Mouse (Mus musculus): Measurements from ENCODE around the gene Mapk12. TPM values are rescaled to one million over a fixed set of nuclear protein-coding genes. Genes with fewer than 3 reads are reported as not detected.

Mapk12 gene
- polyA plus RNA-seq, 1 experiment: 2.4 TPM

GRCm38 (mm10) chr15:89177121-89177520 is 36.6 kb upstream of the Mapk12 start:
- Histone ChIP-seq H3K36me3 (ENCODE audit: control insufficient read depth, insufficient read depth, low read length) (no peaks in the 10 kb centered on the region), H3K27ac (ENCODE audit: insufficient read depth, low read depth, low read length) (peak overlapping the region; percentile 98), H3K4me1 (ENCODE audit: control insufficient read depth, insufficient read depth, insufficient read length, low read length) (peaks cover 52% of the 10 kb centered on the region), H3K27me3 (ENCODE audit: control insufficient read depth, insufficient read depth, low read length) (no peaks in the 10 kb centered on the region), H3K4me3 (ENCODE audit: low read depth, low read length) (peak overlapping the region; percentile 15)
- TF ChIP-seq POLR2A (IDR thresholded peaks at IDR 0.05; ENCODE audit: low read depth, low read length): no peak
- TF ChIP-seq CTCF (IDR thresholded peaks at IDR 0.05; ENCODE audit: extremely low read depth, insufficient read length, insufficient replicate concordance, low read depth, low read length): no peak
- 3% methylated on average over 5 of the region's 5 CpGs for WGBS

- Histone ChIP-seq H3K36me3 (ENCODE audit: control insufficient read depth, insufficient read depth, low read length) (no peaks in the 10 kb centered on the region), H3K27me3 (ENCODE audit: control insufficient read depth, insufficient read depth, low read length) (no peaks in the 10 kb centered on the region), H3K4me3 (ENCODE audit: low read depth, low read length) (no peak overlapping the region), H3K27ac (ENCODE audit: insufficient read depth, low read depth, low read length) (peak overlapping the region; percentile 17; the same call in 1 of the 2 replicates), H3K4me1 (ENCODE audit: control insufficient read depth, insufficient read depth, insufficient read length, low read length) (peaks cover 49% of the 10 kb centered on the region)
- TF ChIP-seq CTCF (IDR thresholded peaks at IDR 0.05; ENCODE audit: extremely low read depth, insufficient read length, insufficient replicate concordance, low read depth, low read length): no peak
- no peak for TF ChIP-seq POLR2A (IDR thresholded peaks at IDR 0.05; ENCODE audit: low read depth, low read length)
- WGBS: 58% methylated on average over 13 of the region's 13 CpGs
Measured at GRCm38 (mm10) chr15:89175411-89176155, 35.1 kb upstream of the Mapk12 start.

- 57% methylated on average over 11 of the region's 11 CpGs for WGBS
- H3K4me3 ChIP-seq (ENCODE audit: low read depth, low read length): no peak overlapping the region
- H3K36me3 ChIP-seq (ENCODE audit: control insufficient read depth, insufficient read depth, low read length): no peaks in the 10 kb centered on the region
- TF ChIP-seq CTCF (IDR thresholded peaks at IDR 0.05; ENCODE audit: extremely low read depth, insufficient read length, insufficient replicate concordance, low read depth, low read length) (no peak), POLR2A (IDR thresholded peaks at IDR 0.05; ENCODE audit: low read depth, low read length) (no peak)
- peaks cover 55% of the 10 kb centered on the region for H3K4me1 ChIP-seq (ENCODE audit: control insufficient read depth, insufficient read depth, insufficient read length, low read length)
- peak overlapping the region; percentile 17; the same call in 1 of the 2 replicates for H3K27ac ChIP-seq (ENCODE audit: insufficient read depth, low read depth, low read length)
- no peaks in the 10 kb centered on the region for H3K27me3 ChIP-seq (ENCODE audit: control insufficient read depth, insufficient read depth, low read length)
Measured at GRCm38 (mm10) chr15:89174889-89175339, 34.4 kb upstream of the Mapk12 start.

- peaks cover 64% of the 10 kb centered on the region for H3K4me1 ChIP-seq (ENCODE audit: control insufficient read depth, insufficient read depth, insufficient read length, low read length)
- H3K27ac ChIP-seq (ENCODE audit: insufficient read depth, low read depth, low read length): peak overlapping the region; percentile 83
Measured at GRCm38 (mm10) chr15:89173906-89174214, 33.4 kb upstream of the Mapk12 start.

GRCm38 (mm10) chr15:89173024-89173905 is 32.8 kb upstream of the Mapk12 start:
- under 1% methylated on average over 65 of the region's 65 CpGs for WGBS
- no peak for TF ChIP-seq CTCF (IDR thresholded peaks at IDR 0.05; ENCODE audit: extremely low read depth, insufficient read length, insufficient replicate concordance, low read depth, low read length)
- no peak for TF ChIP-seq POLR2A (IDR thresholded peaks at IDR 0.05; ENCODE audit: low read depth, low read length)
- Histone ChIP-seq H3K4me1 (ENCODE audit: control insufficient read depth, insufficient read depth, insufficient read length, low read length) (peaks cover 61% of the 10 kb centered on the region), H3K36me3 (ENCODE audit: control insufficient read depth, insufficient read depth, low read length) (peaks cover 9% of the 10 kb centered on the region), H3K27me3 (ENCODE audit: control insufficient read depth, insufficient read depth, low read length) (no peaks in the 10 kb centered on the region), H3K27ac (ENCODE audit: insufficient read depth, low read depth, low read length) (peak overlapping the region; percentile 83), H3K4me3 (ENCODE audit: low read depth, low read length) (peak overlapping the region; percentile 86)

More at GRCm38 (mm10) chr15:89173906-89174214, 33.4 kb upstream of the Mapk12 start:
- H3K27me3 ChIP-seq (ENCODE audit: control insufficient read depth, insufficient read depth, low read length): no peaks in the 10 kb centered on the region
- 5% methylated on average over 15 of the region's 15 CpGs for WGBS
- peak overlapping the region; percentile 86 for H3K4me3 ChIP-seq (ENCODE audit: low read depth, low read length)
- peaks cover 5% of the 10 kb centered on the region; the same call in 1 of the 2 replicates for H3K36me3 ChIP-seq (ENCODE audit: control insufficient read depth, insufficient read depth, low read length)
- peak; percentile 20; the same call in 1 of the 2 replicates for TF ChIP-seq POLR2A (IDR thresholded peaks at IDR 0.05; ENCODE audit: low read depth, low read length)
- no peak for TF ChIP-seq CTCF (IDR thresholded peaks at IDR 0.05; ENCODE audit: extremely low read depth, insufficient read length, insufficient replicate concordance, low read depth, low read length)

GRCm38 (mm10) chr15:89172276-89172935 is 31.9 kb upstream of the Mapk12 start:
- Histone ChIP-seq H3K27ac (ENCODE audit: insufficient read depth, low read depth, low read length) (peak overlapping the region; percentile 50), H3K4me3 (ENCODE audit: low read depth, low read length) (peak overlapping the region; percentile 86), H3K4me1 (ENCODE audit: control insufficient read depth, insufficient read depth, insufficient read length, low read length) (peaks cover 54% of the 10 kb centered on the region), H3K36me3 (ENCODE audit: control insufficient read depth, insufficient read depth, low read length) (peaks cover 16% of the 10 kb centered on the region), H3K27me3 (ENCODE audit: control insufficient read depth, insufficient read depth, low read length) (no peaks in the 10 kb centered on the region)
- no peak for TF ChIP-seq POLR2A (IDR thresholded peaks at IDR 0.05; ENCODE audit: low read depth, low read length)
- no peak for TF ChIP-seq CTCF (IDR thresholded peaks at IDR 0.05; ENCODE audit: extremely low read depth, insufficient read length, insufficient replicate concordance, low read depth, low read length)
- WGBS: 53% methylated on average over 17 of the region's 17 CpGs
